Comparison of ENCODE assay signal across 22 mouse cellular contexts in the genomic region with DNA sequence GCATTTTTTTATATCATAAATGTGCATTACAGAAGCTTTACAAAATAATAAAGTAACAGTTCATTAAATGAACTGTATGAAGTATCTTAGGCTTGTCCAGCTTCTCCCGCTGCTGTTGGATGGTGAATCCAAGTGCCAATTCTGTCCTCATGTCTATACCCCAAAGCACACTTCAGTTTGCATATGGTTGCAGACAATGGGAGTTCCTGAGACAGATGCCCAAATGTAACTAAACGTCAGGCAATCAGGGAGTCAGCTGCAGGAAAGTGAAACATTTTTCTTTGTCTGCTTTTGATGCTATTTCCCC.
DNase-seq lines count a peak whose midpoint lies in the region; ATAC-seq and TF ChIP-seq lines count a peak whose summit lies in the region.
"Had no signal": no experiment of that assay in that cellular context is flagged by ENCODE, and none has a peak within 500 bp of the region (broad histone marks: within the 10 kb centered on the region; RNA-seq: fewer than 3 reads in every experiment).

No protein-coding gene starts in this region.

- peak; percentile 77 for DNase-seq in brain, embryonic 14.5 days (ENCODE audit: low read depth)
- peak; percentile 8 for DNase-seq in brain, embryonic 18.5 days (ENCODE audit: low read depth, low spot score)
- DNase-seq in midbrain, embryonic 14.5 days, result peak; percentile 52
- DNase-seq in spleen, postnatal 10 days (ENCODE audit: low spot score in 2 of 2), result no peak
- no peak for DNase-seq in left cerebral cortex, postnatal 4 days
- no peak for DNase-seq in kidney, postnatal 36 days
- no peak for DNase-seq in cerebellum, adult 9-10 months
- DNase-seq: adrenal gland, adult 8-10 months; cerebellum, adult 11 months; cerebellum, postnatal 25 days; heart, postnatal 14 days; kidney, adult 2 months; kidney, postnatal 14 days; lung, embryonic 14.5 days; lung, postnatal 36 days; right cerebral cortex, postnatal 25 days; thymus, adult 2 months had no signal

- no peaks in the 10 kb centered on the region for H3K9me3 ChIP-seq in hindbrain, embryonic 12.5 days (replicated peaks)
- H3K9me3 ChIP-seq in midbrain, embryonic 14.5 days (ENCODE audit: control insufficient read depth, low read length), result no peaks in the 10 kb centered on the region
- H3K9me3 ChIP-seq: liver, embryonic 12.5 days had no signal

- H3K4me1 ChIP-seq in hindbrain, embryonic 12.5 days, result 0 out of 2 replicates have a peak, but pooled peaks cover 4% of the 10 kb centered on the region
- H3K4me1 ChIP-seq in midbrain, embryonic 14.5 days (ENCODE audit: control insufficient read depth, insufficient read depth, low read length), result peaks cover 11% of the 10 kb centered on the region; the same call in 1 of the 2 replicates
- H3K4me1 ChIP-seq: liver, embryonic 12.5 days had no signal

- TF ChIP-seq POLR2A in brain, embryonic 14.5 days (IDR thresholded peaks at IDR 0.05; ENCODE audit: borderline replicate concordance, extremely low read depth, insufficient read depth, insufficient read length, poor library complexity, severe bottlenecking), result no peak

- intact Hi-C loops in left cerebral cortex, postnatal 4 days (cut with DNase I), result no loop called here

- H3K27ac ChIP-seq in hindbrain, embryonic 12.5 days, result 0 out of 2 replicates have a peak overlapping the region, but pooled peaks have one; percentile 24
- H3K27ac ChIP-seq in midbrain, embryonic 14.5 days (replicated peaks; ENCODE audit: low read depth, low read length), result no peak overlapping the region
- H3K27ac ChIP-seq: liver, embryonic 12.5 days had no signal

- no peak overlapping the region for H3K4me3 ChIP-seq in hindbrain, embryonic 12.5 days
- H3K4me3 ChIP-seq in midbrain, embryonic 14.5 days (replicated peaks; ENCODE audit: low read depth, low read length), result no peak overlapping the region
- H3K4me3 ChIP-seq: liver, embryonic 12.5 days had no signal

- H3K36me3 ChIP-seq in hindbrain, embryonic 12.5 days, result no peaks in the 10 kb centered on the region
- H3K36me3 ChIP-seq in midbrain, embryonic 14.5 days (ENCODE audit: control insufficient read depth, insufficient read depth, low read length), result no peaks in the 10 kb centered on the region
- H3K36me3 ChIP-seq: liver, embryonic 12.5 days had no signal

- H3K9ac ChIP-seq in hindbrain, embryonic 12.5 days, result no peak overlapping the region
- no peak overlapping the region for H3K9ac ChIP-seq in midbrain, embryonic 14.5 days (replicated peaks; ENCODE audit: low read length)
- H3K9ac ChIP-seq: liver, embryonic 12.5 days; lung, embryonic 14.5 days had no signal

- WGBS in hindbrain, embryonic 12.5 days, result 36% methylated on average over 2 of the region's 2 CpGs
- 23% methylated on average over 2 of the region's 2 CpGs for WGBS in midbrain, embryonic 14.5 days

- H3K27me3 ChIP-seq in hindbrain, embryonic 12.5 days, result no peaks in the 10 kb centered on the region
- no peaks in the 10 kb centered on the region for H3K27me3 ChIP-seq in midbrain, embryonic 14.5 days (ENCODE audit: control insufficient read depth, insufficient read depth, low read length)
- H3K27me3 ChIP-seq: liver, embryonic 12.5 days; Patski had no signal

- H3K4me2 ChIP-seq in hindbrain, embryonic 12.5 days (replicated peaks), result no peak overlapping the region
- H3K4me2 ChIP-seq in midbrain, embryonic 14.5 days (ENCODE audit: low read length), result no peak overlapping the region
- H3K4me2 ChIP-seq: heart, embryonic 11.5 days; liver, embryonic 12.5 days; lung, embryonic 14.5 days had no signal

- no peak for TF ChIP-seq CTCF in brain, embryonic 14.5 days (IDR thresholded peaks at IDR 0.05; ENCODE audit: borderline replicate concordance, extremely low read depth, insufficient read depth, insufficient read length)

- peak; percentile 58 for ATAC-seq in hindbrain, embryonic 12.5 days (ENCODE audit: low FRiP score)
- peak; percentile 36; the same call in 1 of the 2 replicates for ATAC-seq in midbrain, embryonic 14.5 days (ENCODE audit: low FRiP score, low TSS enrichment)
- ATAC-seq: inflammation-experienced regulatory T-cells, adult 6 months; liver, embryonic 12.5 days; Patski had no signal

Comparison
In these comparisons a context has a peak if more than half of its experiments do, and no peak if none do; other contexts are left out.
1. DNase-seq: peak in brain, embryonic 14.5 days (single experiment), brain, embryonic 18.5 days (single experiment) and midbrain, embryonic 14.5 days (single experiment); none in spleen, postnatal 10 days (0 of 2), left cerebral cortex, postnatal 4 days (single experiment), kidney, postnatal 36 days (0 of 2) and cerebellum, adult 9-10 months (single experiment).